Mouse (Mus musculus): Measurements from ENCODE around the gene Cbs. TPM values are rescaled to one million over a fixed set of nuclear protein-coding genes. Genes with fewer than 3 reads are reported as not detected.

Cbs gene
- 1 to 10 TPM in 1 of 2 experiments, under 1 TPM in 1; 0.64 to 1.4 TPM for total RNA-seq (2021)
- long read RNA-seq, experiment 1, full-length matches to known transcripts = 1 of 1 reads
- long read RNA-seq, experiment 1, partial matches to known transcripts = 0 of 1 reads
- long read RNA-seq, experiment 1, other reads (novel, unspliced or antisense) = 0 of 1 reads
- long read RNA-seq, experiment 2, full-length matches to known transcripts = 1 of 1 reads
- long read RNA-seq, experiment 2, partial matches to known transcripts = 0 of 1 reads
- long read RNA-seq, experiment 2, other reads (novel, unspliced or antisense) = 0 of 1 reads

DNA sequence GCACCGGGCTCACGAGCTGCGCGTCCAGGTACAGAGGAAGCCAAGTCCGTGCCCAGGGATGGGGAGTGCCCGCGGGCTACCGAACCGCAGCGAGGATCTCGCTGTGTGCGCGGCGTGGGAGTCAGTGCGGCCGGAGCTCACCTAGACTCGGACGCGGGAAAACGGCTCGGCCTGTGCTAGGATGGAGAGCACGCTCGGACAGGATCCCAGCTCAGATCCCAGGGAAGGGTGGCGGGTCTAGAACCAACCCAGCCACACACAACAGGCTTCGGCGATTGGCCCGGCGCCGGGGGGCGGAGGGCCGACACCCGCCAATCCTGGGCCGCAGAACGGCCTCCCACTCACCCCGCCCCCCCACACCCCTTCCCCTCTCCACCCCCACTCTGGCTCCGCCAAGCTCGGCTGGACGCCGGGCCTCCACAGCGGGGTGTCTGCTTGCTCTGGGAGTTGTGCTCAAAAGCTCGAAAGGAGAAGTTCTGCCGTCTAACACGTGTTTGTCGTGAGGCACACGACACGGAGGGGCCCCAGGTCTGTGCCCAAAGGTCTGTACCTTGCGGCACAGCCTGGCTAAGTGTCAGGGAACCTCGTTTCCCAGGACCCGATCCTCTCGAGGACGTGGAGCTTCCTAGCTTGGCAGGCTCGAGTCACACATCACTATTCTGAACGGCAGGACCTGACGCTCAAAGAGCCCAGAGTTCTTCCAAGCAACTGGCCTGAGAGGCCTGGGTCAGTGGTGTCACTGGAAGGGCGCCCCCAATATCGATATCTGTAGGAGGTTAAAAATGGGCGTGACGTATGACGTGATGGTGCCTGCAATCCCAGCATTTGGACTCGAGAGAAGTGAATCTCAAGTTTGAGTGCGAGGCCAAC lies at the start of gene Cbs:
TSS of gene Cbs (minus strand) at position 297 of the 870 bp plus-strand sequence.
- DNase-seq (ENCODE audit: low spot score in 2 of 2) = peak; percentile 73 to 79

GRCm38 (mm10) chr17:31686225-31686564 lies 49.2 kb upstream of the Cbs start:
- peak in 1 of 2 experiments; percentile 50 for DNase-seq (ENCODE audit: low spot score in 2 of 2)

- peak; percentile 72 to 88 for DNase-seq (ENCODE audit: low spot score in 2 of 2)
Observed at GRCm38 (mm10) chr17:31685514-31686224, 48.6 kb upstream of the Cbs start.

GRCm38 (mm10) chr17:31680450-31680849 lies 43.4 kb upstream of the Cbs start:
- DNase-seq (ENCODE audit: low spot score in 2 of 2) = no peak

- DNase-seq (ENCODE audit: low spot score in 2 of 2) = no peak
Observed at GRCm38 (mm10) chr17:31677507-31677906, 40.5 kb upstream of the Cbs start, which contains the start of gene Cryaa. Cryaa (plus strand) TSS chr17:31677807.

DNA sequence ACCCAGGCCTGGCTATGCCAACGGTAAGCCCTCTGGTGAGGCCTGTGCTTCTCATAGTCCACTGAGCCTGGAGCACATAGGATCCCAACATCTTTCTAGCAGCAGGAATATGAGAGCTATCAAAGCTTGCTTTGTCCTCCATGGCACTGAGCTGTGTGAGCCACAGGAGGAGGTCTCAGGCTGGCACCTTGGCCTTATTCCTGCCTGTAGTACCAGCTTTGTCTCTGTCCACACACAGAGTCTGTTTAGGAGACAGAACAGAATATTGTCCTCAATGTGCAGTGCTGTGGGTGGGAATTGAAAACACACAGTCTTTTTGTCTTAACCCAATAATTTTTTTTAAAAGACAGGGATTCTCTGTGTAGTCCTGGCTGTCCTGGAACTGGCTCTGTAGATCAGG lies 37.4 kb upstream of the Cbs start:
- DNase-seq (ENCODE audit: low spot score in 2 of 2) = no peak

DNA sequence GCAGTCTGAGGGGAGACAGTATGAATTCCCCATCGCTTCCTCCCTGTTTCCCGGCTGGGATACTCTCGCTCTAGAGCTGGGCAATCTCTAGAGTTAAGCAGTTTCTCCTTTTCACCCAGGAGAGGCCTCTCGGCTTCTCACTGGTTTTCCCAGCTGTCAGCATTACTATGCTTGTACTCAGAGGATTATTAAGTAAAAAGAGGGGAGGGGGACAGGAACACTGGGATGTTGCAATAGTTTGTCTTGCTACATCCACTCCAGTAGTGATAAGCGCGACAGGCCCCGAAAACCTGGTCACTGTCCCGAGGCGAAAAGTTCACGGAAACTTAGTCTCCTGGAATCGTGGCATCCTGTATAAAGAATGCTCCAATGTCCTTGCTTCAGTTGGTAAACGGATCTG lies 35.2 kb upstream of the Cbs start:
- no peak for DNase-seq (ENCODE audit: low spot score in 2 of 2)

- no peak for DNase-seq (ENCODE audit: low spot score in 2 of 2)
Observed at GRCm38 (mm10) chr17:31671698-31672097, 34.7 kb upstream of the Cbs start.

GRCm38 (mm10) chr17:31670163-31670562 lies 33.1 kb upstream of the Cbs start:
- DNase-seq (ENCODE audit: low spot score in 2 of 2) = peak in 1 of 2 experiments; percentile 44

- no peak for DNase-seq (ENCODE audit: low spot score in 2 of 2)
Observed at GRCm38 (mm10) chr17:31668306-31668705, 31.3 kb upstream of the Cbs start.

DNA sequence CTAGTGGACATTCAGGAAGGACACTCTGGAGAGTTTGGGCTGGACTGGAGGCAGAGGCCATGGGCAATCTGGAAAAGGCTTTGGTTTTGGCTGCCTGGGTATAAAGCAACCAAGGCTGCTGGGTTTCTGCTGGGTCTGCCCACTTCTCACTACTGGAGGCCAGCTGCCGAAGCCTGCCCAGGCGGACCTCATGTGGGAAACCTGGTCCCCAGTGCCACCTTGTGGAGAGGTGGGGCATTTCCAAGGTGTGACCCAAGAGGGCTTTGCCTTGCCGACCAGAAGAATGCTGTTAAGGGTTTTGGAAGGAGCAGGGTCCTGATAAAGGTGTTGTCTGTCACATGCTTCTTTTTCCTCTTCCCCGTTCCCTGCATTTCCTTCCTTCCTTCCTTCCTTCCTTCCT lies 27.7 kb upstream of the Cbs start:
- DNase-seq (ENCODE audit: low spot score in 2 of 2) = peak; percentile 48 to 72

- DNase-seq (ENCODE audit: low spot score in 2 of 2) = no peak
Observed at GRCm38 (mm10) chr17:31662855-31663254, 25.8 kb upstream of the Cbs start.

- no peak for DNase-seq (ENCODE audit: low spot score in 2 of 2)
Observed at GRCm38 (mm10) chr17:31660661-31661250, 23.7 kb upstream of the Cbs start.

DNA sequence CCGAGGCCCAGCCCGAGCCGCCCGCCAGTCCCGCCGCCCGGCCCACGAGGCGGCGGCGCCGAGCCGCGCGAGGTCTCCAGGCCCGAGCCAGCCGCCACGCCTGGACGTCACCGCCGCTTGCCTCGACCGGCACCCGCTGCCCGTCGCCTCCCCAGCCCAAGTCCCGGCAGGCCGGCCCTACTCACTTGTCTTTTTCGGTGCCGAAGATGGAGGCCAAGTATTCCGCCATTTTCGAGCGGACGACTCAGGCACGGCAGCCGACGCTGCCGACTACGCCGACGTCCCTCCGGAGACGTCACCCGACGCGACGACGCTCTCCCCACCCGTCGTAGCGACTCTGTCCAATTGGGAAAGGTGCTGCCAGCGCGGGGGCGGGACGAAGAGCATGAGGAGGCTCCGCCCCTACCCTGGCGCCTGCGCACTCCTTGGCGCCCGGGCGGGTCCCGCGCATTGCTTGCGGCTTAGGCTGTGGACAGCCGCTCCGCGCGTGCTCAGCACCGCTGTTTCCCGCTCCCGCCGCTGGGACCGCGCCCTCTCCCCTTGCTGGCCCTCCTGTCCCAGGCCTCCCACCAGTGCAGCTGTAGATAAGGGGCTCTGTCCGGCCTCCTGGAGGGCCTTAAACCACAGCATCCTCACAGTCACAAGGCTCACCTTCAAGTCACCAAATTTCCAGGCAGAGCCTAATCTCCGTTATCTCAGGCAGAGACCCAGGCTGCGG lies 21.6 kb upstream of the Cbs start, which contains the start of gene U2af1:
TSS of gene U2af1 (minus strand) at position 425 of the 718 bp plus-strand sequence.
- peak; percentile 98 to 99 for DNase-seq (ENCODE audit: low spot score in 2 of 2)

DNA sequence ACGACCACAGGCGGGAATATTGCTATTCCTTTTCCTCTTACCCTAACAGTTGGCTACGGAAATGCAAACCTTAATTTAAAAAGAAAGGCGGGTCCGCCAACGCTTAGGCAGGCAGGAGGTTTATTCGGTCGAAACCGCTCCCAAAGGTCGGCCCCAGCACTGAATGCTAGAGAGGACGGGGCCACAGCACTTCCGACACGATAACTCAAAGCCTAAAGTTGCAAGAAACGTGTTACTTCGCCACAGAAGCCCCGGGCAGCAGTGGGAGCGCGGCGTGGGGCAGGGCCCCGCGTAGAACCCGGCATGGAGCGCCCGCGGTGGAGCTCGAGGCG lies 21.1 kb upstream of the Cbs start:
- DNase-seq (ENCODE audit: low spot score in 2 of 2) = no peak

GRCm38 (mm10) chr17:31657141-31657983 lies 20.3 kb upstream of the Cbs start:
- no peak for DNase-seq (ENCODE audit: low spot score in 2 of 2)

DNA sequence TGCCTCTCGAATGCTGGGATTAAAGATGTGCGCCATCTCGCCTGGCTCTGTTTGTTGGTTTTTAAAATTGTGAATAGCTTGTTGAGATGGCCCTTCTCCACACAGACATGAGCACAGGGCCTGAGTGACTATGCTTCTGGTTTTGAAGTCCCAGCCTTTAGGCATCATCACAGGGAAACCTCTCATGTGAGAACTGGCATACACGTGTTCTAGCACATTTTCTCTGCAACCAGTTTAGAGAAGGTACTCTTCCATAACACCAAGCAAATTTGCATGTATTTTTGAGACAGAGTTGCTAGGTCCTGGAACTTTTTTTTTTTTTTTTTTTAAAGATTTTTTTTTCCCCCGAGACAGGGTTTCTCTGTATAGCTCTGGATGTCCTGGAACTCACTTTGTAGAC lies 19.6 kb upstream of the Cbs start:
- no peak for DNase-seq (ENCODE audit: low spot score in 2 of 2)

DNA sequence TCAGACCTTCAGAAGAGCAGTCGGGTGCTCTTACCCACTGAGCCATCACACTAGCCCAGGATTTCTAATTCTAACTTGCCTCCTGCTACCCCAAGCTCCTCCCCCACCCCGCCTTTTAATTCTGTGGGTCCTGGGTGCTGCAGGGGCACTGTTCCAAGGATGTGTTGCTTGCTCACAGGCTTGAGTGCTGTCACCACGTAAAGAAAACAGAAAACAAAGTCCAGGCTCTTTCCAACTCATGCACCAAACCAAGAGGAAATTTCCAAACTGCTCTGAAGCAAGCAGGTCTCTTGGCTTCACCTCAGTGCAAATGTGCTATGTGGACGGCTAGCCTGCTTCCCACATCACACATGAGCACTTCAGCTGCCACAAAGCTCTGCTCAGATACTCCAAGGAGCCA lies 18.3 kb upstream of the Cbs start:
- DNase-seq (ENCODE audit: low spot score in 2 of 2) = no peak

- no peak for DNase-seq (ENCODE audit: low spot score in 2 of 2)
Observed at GRCm38 (mm10) chr17:31653277-31653676, 16.2 kb upstream of the Cbs start.

GRCm38 (mm10) chr17:31652152-31652551 lies 15.1 kb upstream of the Cbs start:
- no peak for DNase-seq (ENCODE audit: low spot score in 2 of 2)

All from gastrocnemius, postnatal 4 days (tissue).